Mouse (Mus musculus) ZHBTc4 (cell line): Measurements from ENCODE around the gene Tmem255a.

Source experiments
- DNase-seq: peaks from one replicate; pipeline ENCODE4 v3.0.0-alpha.2; 2011; ENCODE audit warnings: low read depth, low spot score

Tmem255a gene

GRCm38 (mm10) chrX:38166064-38166463 is 86.2 kb downstream of the Tmem255a start:
- DNase-seq, result peak; percentile 64

GRCm38 (mm10) chrX:38165315-38165714 is 86.9 kb downstream of the Tmem255a start:
- DNase-seq, result no peak

GRCm38 (mm10) chrX:38159097-38159496 is 93.1 kb downstream of the Tmem255a start:
- peak; percentile 2 for DNase-seq
